ENCODE assay signal across 7 mouse cellular contexts in genomic region chr3:103401342-103402098, GRCm38 (mm10).
DNase-seq lines count a peak whose midpoint lies in the region; ATAC-seq and TF ChIP-seq lines count a peak whose summit lies in the region.

No protein-coding gene starts in this region.

- H3K9ac ChIP-seq in midbrain, embryonic 12.5 days (replicated peaks) = no peak overlapping the region
- H3K9ac ChIP-seq in stomach, postnatal 0 days (ENCODE audit: low read length) = no peak overlapping the region

- H3K36me3 ChIP-seq in midbrain, embryonic 12.5 days = no peaks in the 10 kb centered on the region
- H3K36me3 ChIP-seq in thymus, adult 2 months (ENCODE audit: control insufficient read depth, insufficient read depth, low read length) = no peaks in the 10 kb centered on the region
- H3K36me3 ChIP-seq in stomach, postnatal 0 days (ENCODE audit: control insufficient read depth, insufficient read depth, low read length) = no peaks in the 10 kb centered on the region

- H3K4me2 ChIP-seq in midbrain, embryonic 12.5 days (replicated peaks) = no peak overlapping the region
- no peak overlapping the region for H3K4me2 ChIP-seq in stomach, postnatal 0 days (replicated peaks; ENCODE audit: low read depth)

- H3K27me3 ChIP-seq in midbrain, embryonic 12.5 days = no peaks in the 10 kb centered on the region
- no peaks in the 10 kb centered on the region for H3K27me3 ChIP-seq in thymus, adult 2 months (ENCODE audit: control insufficient read depth, insufficient read depth, low read length)
- H3K27me3 ChIP-seq in stomach, postnatal 0 days (ENCODE audit: control insufficient read depth, insufficient read depth, low read length) = no peaks in the 10 kb centered on the region

- WGBS in midbrain, embryonic 12.5 days = 37% methylated on average over 17 of the region's 17 CpGs
- WGBS in thymus, adult 2 months = 48% methylated on average over 17 of the region's 17 CpGs
- 49% methylated on average over 17 of the region's 17 CpGs for WGBS in stomach, postnatal 0 days

- H3K4me1 ChIP-seq in midbrain, embryonic 12.5 days = peaks cover 11% of the 10 kb centered on the region
- peaks cover 44% of the 10 kb centered on the region for H3K4me1 ChIP-seq in thymus, adult 2 months (replicated peaks; ENCODE audit: control insufficient read depth, insufficient read depth, low read length)
- H3K4me1 ChIP-seq in stomach, postnatal 0 days (replicated peaks; ENCODE audit: control insufficient read depth, insufficient read depth) = no peaks in the 10 kb centered on the region

- TF ChIP-seq POLR2A in thymus, adult 2 months (IDR thresholded peaks at IDR 0.05; ENCODE audit: control insufficient read depth, extremely low read depth, insufficient read depth, low read length, poor library complexity) = no peak

- no peak for TF ChIP-seq EP300 in stomach, postnatal 0 days (optimal IDR thresholded peaks at IDR 0.05)

- peak overlapping the region; percentile 82 for H3K27ac ChIP-seq in midbrain, embryonic 12.5 days (replicated peaks)
- H3K27ac ChIP-seq in thymus, adult 2 months (ENCODE audit: control insufficient read depth, insufficient read depth, low read length) = no peak overlapping the region
- H3K27ac ChIP-seq in stomach, postnatal 0 days (replicated peaks) = no peak overlapping the region

- H3K4me3 ChIP-seq in midbrain, embryonic 12.5 days = no peak overlapping the region
- H3K4me3 ChIP-seq in thymus, adult 2 months (ENCODE audit: control insufficient read depth, insufficient read depth, low read length) = no peak overlapping the region
- no peak overlapping the region for H3K4me3 ChIP-seq in stomach, postnatal 0 days (ENCODE audit: low read depth, low read length)

- peak; percentile 78 to 91 for DNase-seq in layer of hippocampus, adult 18-20 months (ENCODE audit: low spot score in 2 of 2)
- DNase-seq in thymus, adult 2 months = peak; percentile 39
- DNase-seq in kidney, postnatal 4 days = no peak
- no peak for DNase-seq in c-Kit-positive CD71-positive TER-119-positive erythroid progenitor cells, embryonic 14.5 days (ENCODE audit: low spot score)
- DNase-seq in stomach, postnatal 0 days (ENCODE audit: low spot score) = no peak

- no peak for TF ChIP-seq CTCF in thymus, adult 2 months (IDR thresholded peaks at IDR 0.05; ENCODE audit: borderline replicate concordance, control insufficient read depth, extremely low read depth, insufficient read depth, low read length, poor library complexity)
- TF ChIP-seq CTCF in stomach, postnatal 0 days (IDR thresholded peaks at IDR 0.05; ENCODE audit: low read depth) = no peak

- H3K9me3 ChIP-seq in midbrain, embryonic 12.5 days = no peaks in the 10 kb centered on the region
- no peaks in the 10 kb centered on the region for H3K9me3 ChIP-seq in stomach, postnatal 0 days (ENCODE audit: control insufficient read depth, low read length)

- ATAC-seq in frontal cortex, adult (ENCODE audit: low TSS enrichment) = peak; percentile 99
- peak; percentile 82 for ATAC-seq in midbrain, embryonic 12.5 days (ENCODE audit: low FRiP score, low read depth)
- no peak for ATAC-seq in stomach, postnatal 0 days (ENCODE audit: low FRiP score, low TSS enrichment)

Comparison
In these comparisons a context has a peak if more than half of its experiments do, and no peak if none do; other contexts are left out.
1. DNase-seq: peak in layer of hippocampus, adult 18-20 months (2 of 2) and thymus, adult 2 months (single experiment); none in kidney, postnatal 4 days (0 of 2), c-Kit-positive CD71-positive TER-119-positive erythroid progenitor cells, embryonic 14.5 days (single experiment) and stomach, postnatal 0 days (single experiment).